Mouse (Mus musculus): ENCODE results near the gene Rtl1. TPM values are rescaled to one million over a fixed set of nuclear protein-coding genes. Genes with fewer than 3 reads are reported as not detected.

Rtl1 gene
- polyA plus RNA-seq, 1 experiment from 2014 or later, result 1.6 TPM

DNA sequence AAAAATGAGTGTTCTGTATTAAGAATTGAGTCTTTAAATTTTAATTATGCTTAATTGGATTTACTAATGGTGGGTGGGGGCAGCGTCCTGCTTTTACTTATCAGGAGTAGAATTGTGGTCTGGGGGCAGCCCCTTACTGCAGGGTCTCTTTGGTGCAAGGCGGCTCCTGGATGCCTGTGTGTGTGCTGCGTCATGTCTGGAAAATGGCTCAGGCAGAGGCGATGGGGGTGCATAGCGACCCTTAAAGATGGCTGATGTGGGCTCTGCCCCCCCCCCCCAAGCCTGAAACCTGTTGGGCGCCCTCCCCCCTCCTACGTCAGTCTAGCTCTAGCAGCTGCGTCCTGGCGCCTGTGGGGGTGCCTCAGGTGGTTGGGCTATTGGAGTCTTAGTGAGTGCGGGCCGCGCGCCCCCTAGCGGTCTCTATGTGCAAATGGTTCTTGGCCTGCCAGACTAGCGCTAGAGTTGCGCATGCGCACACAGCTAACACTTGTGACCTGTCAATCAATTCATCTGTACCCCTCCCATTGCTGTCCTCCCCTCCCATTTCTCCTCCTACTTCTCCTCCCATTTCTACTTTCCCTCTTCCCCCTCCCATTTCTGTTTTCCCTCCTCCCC lies 57.4 kb downstream of the Rtl1 start:
- peak overlapping the region; percentile 49 for H3K4me3 ChIP-seq
- no peak overlapping the region for H3K9ac ChIP-seq
- peak overlapping the region; percentile 41; the same call in 1 of the 2 replicates for H3K4me2 ChIP-seq (replicated peaks)
- peak; percentile 43 for ATAC-seq (ENCODE audit: low FRiP score)
- H3K36me3 ChIP-seq, result peaks cover 9% of the 10 kb centered on the region; the same call in 1 of the 2 replicates
- peaks cover 3% of the 10 kb centered on the region; the same call in 1 of the 2 replicates for H3K27me3 ChIP-seq
- peaks cover 18% of the 10 kb centered on the region for H3K4me1 ChIP-seq
- H3K27ac ChIP-seq, result no peak overlapping the region
- WGBS, result 32% methylated on average over 17 of the region's 17 CpGs
- peaks cover 57% of the 10 kb centered on the region for H3K9me3 ChIP-seq (replicated peaks)

- H3K9ac ChIP-seq, result peak overlapping the region; percentile 73
- peaks cover 62% of the 10 kb centered on the region for H3K9me3 ChIP-seq (replicated peaks)
- H3K36me3 ChIP-seq, result 0 out of 2 replicates have a peak, but pooled peaks cover 7% of the 10 kb centered on the region
- peak overlapping the region; percentile 49 for H3K4me3 ChIP-seq
- 0 out of 2 replicates have a peak overlapping the region, but pooled peaks have one; percentile 62 for H3K27ac ChIP-seq
- peak overlapping the region; percentile 41 for H3K4me2 ChIP-seq (replicated peaks)
- H3K27me3 ChIP-seq, result peaks cover 3% of the 10 kb centered on the region; the same call in 1 of the 2 replicates
- 34% methylated on average over 12 of the region's 14 CpGs for WGBS
- peaks cover 12% of the 10 kb centered on the region for H3K4me1 ChIP-seq
- no peak for ATAC-seq (ENCODE audit: low FRiP score)
These were observed 58.1 kb downstream of the Rtl1 start for GRCm38 (mm10) chr12:109542011-109542410.

DNA sequence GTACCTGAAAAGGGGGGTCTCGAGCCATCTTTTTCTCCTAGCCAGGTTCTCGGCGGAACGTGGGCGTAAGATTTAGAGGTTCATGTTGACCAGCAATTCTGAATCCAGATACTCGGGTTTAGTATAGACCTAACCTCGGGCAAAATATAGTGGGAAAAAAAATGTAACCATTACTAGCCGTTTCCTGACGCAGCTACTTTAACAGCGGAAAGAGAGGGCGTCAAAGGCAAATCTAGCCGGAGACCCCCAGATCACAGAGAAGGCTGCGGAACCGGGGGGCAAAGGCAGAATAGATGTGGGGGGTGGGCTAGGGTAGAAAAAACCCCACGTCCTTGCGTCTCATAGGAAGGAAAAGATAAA lies 58.6 kb downstream of the Rtl1 start:
- H3K4me3 ChIP-seq, result peak overlapping the region; percentile 49
- peak overlapping the region; percentile 41 for H3K4me2 ChIP-seq (replicated peaks)
- peaks cover 8% of the 10 kb centered on the region for H3K4me1 ChIP-seq
- H3K36me3 ChIP-seq, result 0 out of 2 replicates have a peak, but pooled peaks cover 4% of the 10 kb centered on the region
- no peak for ATAC-seq (ENCODE audit: low FRiP score)
- peak overlapping the region; percentile 73 for H3K9ac ChIP-seq
- H3K27ac ChIP-seq, result peak overlapping the region; percentile 62
- peaks cover 3% of the 10 kb centered on the region; the same call in 1 of the 2 replicates for H3K27me3 ChIP-seq
- 53% methylated on average over 16 of the region's 16 CpGs for WGBS
- peaks cover 62% of the 10 kb centered on the region for H3K9me3 ChIP-seq (replicated peaks)

- Histone ChIP-seq H3K4me3 (peak overlapping the region; percentile 49), H3K36me3 (no peaks in the 10 kb centered on the region), H3K9me3 (replicated peaks) (peaks cover 62% of the 10 kb centered on the region), H3K27me3 (peaks cover 3% of the 10 kb centered on the region; the same call in 1 of the 2 replicates), H3K4me1 (peaks cover 2% of the 10 kb centered on the region), H3K9ac (peak overlapping the region; percentile 73), H3K27ac (peak overlapping the region; percentile 62), H3K4me2 (replicated peaks) (peak overlapping the region; percentile 41)
- peak; percentile 65 for ATAC-seq (ENCODE audit: low FRiP score)
- WGBS, result 50% methylated on average over 30 of the region's 30 CpGs
These were observed 59.2 kb downstream of the Rtl1 start for GRCm38 (mm10) chr12:109540739-109541539.

- no peak overlapping the region for H3K27ac ChIP-seq
- peak overlapping the region; percentile 41 for H3K4me2 ChIP-seq (replicated peaks)
- peak overlapping the region; percentile 49 for H3K4me3 ChIP-seq
- peak overlapping the region; percentile 41; the same call in 1 of the 2 replicates for H3K9ac ChIP-seq
- H3K4me1 ChIP-seq, result no peaks in the 10 kb centered on the region
- 56% methylated on average over 13 of the region's 13 CpGs for WGBS
- H3K36me3 ChIP-seq, result no peaks in the 10 kb centered on the region
- ATAC-seq (ENCODE audit: low FRiP score), result no peak
- peaks cover 3% of the 10 kb centered on the region; the same call in 1 of the 2 replicates for H3K27me3 ChIP-seq
- H3K9me3 ChIP-seq (replicated peaks), result peaks cover 62% of the 10 kb centered on the region
These were observed 60.2 kb downstream of the Rtl1 start for GRCm38 (mm10) chr12:109539950-109540349.

MicroRNAs within 50 kb of the gene (microRNA counts, 519-probe panel; counts per million panel counts)
- 470 counts per million, percentile 58 among the panel's probes with 10 or more counts for microRNA mmu-miR-1188
- 4,394 counts per million, percentile 85 among the panel's probes with 10 or more counts for microRNA mmu-miR-127
- microRNA mmu-miR-136, result 4,883 counts per million, percentile 91 among the panel's probes with 10 or more counts
- microRNA mmu-miR-1906, result 470 counts per million, percentile 58 among the panel's probes with 10 or more counts
- 470 counts per million, percentile 58 among the panel's probes with 10 or more counts for microRNA mmu-miR-337-3p
- microRNA mmu-miR-337-5p, result 470 counts per million, percentile 58 among the panel's probes with 10 or more counts
- 470 counts per million, percentile 58 among the panel's probes with 10 or more counts for microRNA mmu-miR-341
- microRNA mmu-miR-370, result 470 counts per million, percentile 58 among the panel's probes with 10 or more counts
- 4,302 counts per million, percentile 84 among the panel's probes with 10 or more counts for microRNA mmu-miR-431
- microRNA mmu-miR-432, result 470 counts per million, percentile 58 among the panel's probes with 10 or more counts
- microRNA mmu-miR-433, result 4,745 counts per million, percentile 89 among the panel's probes with 10 or more counts
- microRNA mmu-miR-434-3p, result 4,468 counts per million, percentile 86 among the panel's probes with 10 or more counts
- 3,528 counts per million, percentile 75 among the panel's probes with 10 or more counts for microRNA mmu-miR-434-5p
- microRNA mmu-miR-493, result 470 counts per million, percentile 58 among the panel's probes with 10 or more counts
- 470 counts per million, percentile 58 among the panel's probes with 10 or more counts for microRNA mmu-miR-540-3p
- microRNA mmu-miR-540-5p, result 470 counts per million, percentile 58 among the panel's probes with 10 or more counts
- microRNA mmu-miR-665, result 470 counts per million, percentile 58 among the panel's probes with 10 or more counts
- microRNA mmu-miR-673-3p, result 470 counts per million, percentile 58 among the panel's probes with 10 or more counts
- 470 counts per million, percentile 58 among the panel's probes with 10 or more counts for microRNA mmu-miR-673-5p
- microRNA mmu-miR-770-3p, result 2,174 counts per million, percentile 62 among the panel's probes with 10 or more counts
- microRNA mmu-miR-770-5p, result 470 counts per million, percentile 58 among the panel's probes with 10 or more counts

Small RNA genes within 50 kb of the gene (microRNA-seq; reads per million reads assigned to microRNA genes)
- gene Gm23912, result not detected
- 10.3 reads per million, percentile 21 among the genes with 10 or more reads in this experiment for gene Mir1188
- 7,772 reads per million, percentile 93 among the genes with 10 or more reads in this experiment for gene Mir127
- not detected for gene Mir136
- gene Mir1906-1, result not detected
- gene Mir3070a, result 1.9 reads per million
- not detected for gene Mir3070b
- gene Mir3071, result not detected
- gene Mir337, result not detected
- gene Mir341, result 1,005 reads per million, percentile 74 among the genes with 10 or more reads in this experiment
- not detected for gene Mir3544
- gene Mir370, result 760 reads per million, percentile 72 among the genes with 10 or more reads in this experiment
- 5,820 reads per million, percentile 90 among the genes with 10 or more reads in this experiment for gene Mir431
- not detected for gene Mir432
- 1,116 reads per million, percentile 75 among the genes with 10 or more reads in this experiment for gene Mir433
- gene Mir434, result 1,518 reads per million, percentile 78 among the genes with 10 or more reads in this experiment
- gene Mir493, result 96.2 reads per million, percentile 45 among the genes with 10 or more reads in this experiment
- gene Mir540, result 661 reads per million, percentile 70 among the genes with 10 or more reads in this experiment
- 537 reads per million, percentile 67 among the genes with 10 or more reads in this experiment for gene Mir665
- 147 reads per million, percentile 52 among the genes with 10 or more reads in this experiment for gene Mir673
- gene Mir770, result 358 reads per million, percentile 63 among the genes with 10 or more reads in this experiment

Other genes with a start within 250 kb of the Rtl1 start
- gene Dlk1, start 147.5 kb downstream of the Rtl1 start, polyA plus RNA-seq (2016; fragmentation: Nextera tagmentation; extraction: Ambion mirVana), result 140 and 145 TPM in 2 replicates